Comparison of ENCODE assay signal across 8 mouse cellular contexts in genomic region chr2:165849129-165849528, GRCm38 (mm10). TPM values are rescaled to one million over a fixed set of nuclear protein-coding genes. Genes with fewer than 3 reads are reported as not detected.
DNase-seq lines count a peak whose midpoint lies in the region; ATAC-seq and TF ChIP-seq lines count a peak whose summit lies in the region.

No protein-coding gene starts in this region.

- no peak overlapping the region for H3K4me2 ChIP-seq in hindbrain, embryonic 16.5 days (ENCODE audit: low read length)
- no peak overlapping the region for H3K4me2 ChIP-seq in liver, embryonic 14.5 days (ENCODE audit: low read depth)
- H3K4me2 ChIP-seq in neural tube, embryonic 14.5 days (ENCODE audit: low read depth, low read length), result no peak overlapping the region

- no peak for TF ChIP-seq CTCF in liver, embryonic 14.5 days (IDR thresholded peaks at IDR 0.05; ENCODE audit: low read depth)

- no peak overlapping the region for H3K4me3 ChIP-seq in hindbrain, embryonic 16.5 days (ENCODE audit: low read length)
- no peak overlapping the region for H3K4me3 ChIP-seq in liver, embryonic 14.5 days (ENCODE audit: insufficient read depth in 1 of 2, low read depth in 2 of 2, low read length in 2 of 2)
- no peak overlapping the region for H3K4me3 ChIP-seq in neural tube, embryonic 14.5 days (ENCODE audit: low read depth, low read length)

- H3K27ac ChIP-seq in hindbrain, embryonic 16.5 days (ENCODE audit: low read depth, low read length), result 0 out of 2 replicates have a peak overlapping the region, but pooled peaks have one; percentile 14
- H3K27ac ChIP-seq in liver, embryonic 14.5 days, result no peak overlapping the region
- H3K27ac ChIP-seq in neural tube, embryonic 14.5 days (ENCODE audit: low read depth, low read length), result no peak overlapping the region

- WGBS in hindbrain, embryonic 16.5 days, result 36% methylated on average over 5 of the region's 5 CpGs
- WGBS in liver, embryonic 14.5 days (ENCODE audit: insufficient replicate concordance), result 52% methylated on average over 5 of the region's 5 CpGs
- 40% methylated on average over 5 of the region's 5 CpGs for WGBS in neural tube, embryonic 14.5 days

- TF ChIP-seq EP300 in liver, embryonic 14.5 days (IDR thresholded peaks at IDR 0.05; ENCODE audit: low read depth), result no peak

- H3K36me3 ChIP-seq in hindbrain, embryonic 16.5 days (ENCODE audit: control insufficient read depth, insufficient read depth, low read length), result peaks cover 4% of the 10 kb centered on the region
- H3K36me3 ChIP-seq in liver, embryonic 14.5 days (replicated peaks; ENCODE audit: control insufficient read depth, insufficient read depth, low read depth), result peaks cover 61% of the 10 kb centered on the region
- H3K36me3 ChIP-seq in neural tube, embryonic 14.5 days (ENCODE audit: control insufficient read depth, insufficient read depth, low read length), result peaks cover 18% of the 10 kb centered on the region; the same call in 1 of the 2 replicates

- peak; percentile 87 for DNase-seq in layer of hippocampus, adult 11-12 months (ENCODE audit: low spot score)
- no peak for DNase-seq in layer of hippocampus, adult 9-10 months (ENCODE audit: low spot score)
- peak; percentile 92 for DNase-seq in adrenal gland, postnatal 36 days
- DNase-seq in gastrocnemius, postnatal 25 days, result peak; percentile 60
- DNase-seq in liver, embryonic 14.5 days (ENCODE audit: low read depth in 3 of 3, low spot score in 3 of 3), result no peak
- DNase-seq in embryo, embryonic 11 days, result no peak

- H3K4me1 ChIP-seq in hindbrain, embryonic 16.5 days (ENCODE audit: control insufficient read depth, insufficient read depth, low read depth, low read length), result peaks cover 7% of the 10 kb centered on the region
- H3K4me1 ChIP-seq in liver, embryonic 14.5 days (replicated peaks; ENCODE audit: control insufficient read depth in 2 of 2, insufficient read depth in 2 of 2, low read length in 1 of 2), result peaks cover 0 to 6% of the 10 kb centered on the region in 2 experiments; a peak in 3 of 4 replicates
- peaks cover 15% of the 10 kb centered on the region for H3K4me1 ChIP-seq in neural tube, embryonic 14.5 days (ENCODE audit: control insufficient read depth, insufficient read depth, low read length)

- no peak overlapping the region; the same call in 1 of the 2 replicates for H3K9ac ChIP-seq in hindbrain, embryonic 16.5 days (ENCODE audit: low read depth, low read length)
- H3K9ac ChIP-seq in liver, embryonic 14.5 days (replicated peaks), result no peak overlapping the region
- H3K9ac ChIP-seq in neural tube, embryonic 14.5 days (replicated peaks; ENCODE audit: low read depth, low read length), result no peak overlapping the region

- H3K9me3 ChIP-seq in hindbrain, embryonic 16.5 days (ENCODE audit: control insufficient read depth, low read length), result no peaks in the 10 kb centered on the region
- H3K9me3 ChIP-seq in liver, embryonic 14.5 days (ENCODE audit: control insufficient read depth, low read length), result no peaks in the 10 kb centered on the region
- H3K9me3 ChIP-seq in neural tube, embryonic 14.5 days (ENCODE audit: control insufficient read depth, low read length), result no peaks in the 10 kb centered on the region

- ATAC-seq in hindbrain, embryonic 16.5 days, result peak; percentile 63
- peak; percentile 16; the same call in 1 of the 2 replicates for ATAC-seq in liver, embryonic 14.5 days (ENCODE audit: insufficient read depth)
- ATAC-seq in neural tube, embryonic 14.5 days (ENCODE audit: low read depth), result peak; percentile 58; the same call in 1 of the 2 replicates

- H3K27me3 ChIP-seq in hindbrain, embryonic 16.5 days (replicated peaks; ENCODE audit: control insufficient read depth, insufficient read depth, low read length), result no peaks in the 10 kb centered on the region
- no peaks in the 10 kb centered on the region for H3K27me3 ChIP-seq in liver, embryonic 14.5 days (ENCODE audit: control insufficient read depth, insufficient read depth, low read length)
- no peaks in the 10 kb centered on the region for H3K27me3 ChIP-seq in neural tube, embryonic 14.5 days (ENCODE audit: control insufficient read depth, insufficient read depth, low read length)

RNA-seq across cellular contexts. Expression of gene Zmynd8, which starts 49.7 kb away (rescaled TPM):
- total RNA-seq in adrenal gland, postnatal 36 days (2021), result 10 to 100 TPM; 47.9 to 53.4 TPM
- total RNA-seq in gastrocnemius, postnatal 25 days (2021), result 10 to 100 TPM; 17.1 to 18.4 TPM
- 64.3 and 66.4 TPM in 2 replicates for polyA plus RNA-seq in hindbrain, embryonic 16.5 days (2015; fragmentation: Nextera tagmentation; extraction: Ambion mirVana)
- polyA plus RNA-seq in liver, embryonic 14.5 days (2012; rRNA removed), result 13.5 and 17.7 TPM in 2 replicates
- 16.3 and 18.5 TPM in 2 replicates for polyA plus RNA-seq in liver, embryonic 14.5 days (2014; fragmentation: Nextera tagmentation; extraction: Ambion mirVana)
- 63.4 and 69.3 TPM in 2 replicates for polyA plus RNA-seq in neural tube, embryonic 14.5 days (2014; fragmentation: Nextera tagmentation; extraction: Ambion mirVana)

Comparison
In these comparisons a context has a peak if more than half of its experiments do, and no peak if none do; other contexts are left out.
1. DNase-seq: peak in layer of hippocampus, adult 11-12 months (single experiment), adrenal gland, postnatal 36 days (2 of 2) and gastrocnemius, postnatal 25 days (single experiment); none in layer of hippocampus, adult 9-10 months (single experiment), liver, embryonic 14.5 days (0 of 3) and embryo, embryonic 11 days (single experiment).
2. Peak in every context shown above with its lines, with median percentiles within 50 percentile points of each other: ATAC-seq.